Mouse (Mus musculus) limb, embryonic 14.5 days (tissue): Measurements from ENCODE around the gene Ezh1. TPM values are rescaled to one million over a fixed set of nuclear protein-coding genes. Genes with fewer than 3 reads are reported as not detected.

Experiments used
- ATAC-seq: fragments of 200-750 bp; cut with Nextera tagmentation; 2 replicates; pipeline ENCODE4 v1.8.0; 2017; ENCODE audit warnings: low read depth, moderate number of reproducible peaks, moderate TSS enrichment; ENCODE audit not compliant: low FRiP score
- DNase-seq: peaks from one replicate; pipeline ENCODE4 v3.0.0-alpha.2; 2015; ENCODE audit warnings: low spot score
- H3K27ac ChIP-seq: fragments of 300-500 bp; sonication (generic); replicated peaks from 2 replicates; pipeline ENCODE4 v1.5.1; 2014; ENCODE audit warnings: low read depth, mild to moderate bottlenecking, low read length, moderate library complexity, mixed read lengths
- H3K27me3 ChIP-seq: fragments of 300-500 bp; sonication (generic); 2 replicates; pipeline ENCODE4 v1.6.1; 2014; ENCODE audit warnings: low read length, mixed read lengths; ENCODE audit not compliant: control insufficient read depth, insufficient read depth
- H3K36me3 ChIP-seq: fragments of 300-500 bp; sonication (generic); 2 replicates; pipeline ENCODE4 v1.6.1; 2014; ENCODE audit warnings: mild to moderate bottlenecking, low read length, moderate library complexity, mixed read lengths; ENCODE audit not compliant: control insufficient read depth, insufficient read depth
- H3K4me1 ChIP-seq: fragments of 300-500 bp; sonication (generic); 2 replicates; pipeline ENCODE4 v1.6.1; 2014; ENCODE audit warnings: antibody characterized with exemption, low read length, mixed read lengths; ENCODE audit not compliant: control insufficient read depth, insufficient read depth
- H3K4me2 ChIP-seq: fragments of 300-500 bp; sonication (generic); replicated peaks from 2 replicates; pipeline ENCODE4 v1.6.1; 2014; ENCODE audit warnings: low read depth, mild to moderate bottlenecking, low read length, moderate library complexity; ENCODE audit not compliant: severe bottlenecking
- H3K4me3 ChIP-seq: fragments of 300-500 bp; sonication (generic); replicated peaks from 2 replicates; pipeline ENCODE4 v1.5.1; 2014; ENCODE audit warnings: low read length
- H3K9ac ChIP-seq: fragments of 300-500 bp; sonication (generic); 2 replicates; pipeline ENCODE4 v1.6.1; 2014; ENCODE audit warnings: mild to moderate bottlenecking, low read depth, low read length, moderate library complexity; ENCODE audit not compliant: severe bottlenecking
- H3K9me3 ChIP-seq: fragments of 300-500 bp; sonication (generic); 2 replicates; pipeline ENCODE4 v1.6.1; 2016; ENCODE audit warnings: low read length; ENCODE audit not compliant: control insufficient read depth
- POLR2A ChIP-seq: fragments of 200-500 bp; IDR thresholded peaks from 2 replicates; pipeline ENCODE4 v1.8.0; 2012; ENCODE audit warnings: inconsistent platforms, mild to moderate bottlenecking, moderate library complexity, borderline replicate concordance; ENCODE audit not compliant: insufficient read depth, insufficient read length; ENCODE audit errors: extremely low read depth
- WGBS: fragments of 180-500 bp; shearing (Covaris S2); extraction: QIAGEN DNeasy Blood & Tissue Kit; methylation state at CpG from one replicate; pipeline ENCODE4 v1.1.7; 2014; 5-methylcytosine and 5-hydroxymethylcytosine counted together
- polyA plus RNA-seq, 2 experiments: library from polyadenylated mRNA; depleted of rRNA in 1 of 2; stranded (reverse) in 1 of 2; unstranded in 1 of 2; fragments of >200 nt; fragmentation: Nextera tagmentation in 1 of 2; extraction: Ambion mirVana in 1 of 2; gene quantifications; 2 replicates each; pipeline versions ENCODE4 v1.2.1 to v1.2.3; 2012 to 2014

Ezh1 gene
- polyA plus RNA-seq, 2 experiments = 14.4 to 28.4 TPM

- Histone ChIP-seq H3K9me3 (no peaks in the 10 kb centered on the region), H3K36me3 (peaks cover 29% of the 10 kb centered on the region), H3K4me2 (peak overlapping the region; percentile 52), H3K4me1 (peaks cover 32% of the 10 kb centered on the region), H3K27ac (no peak overlapping the region), H3K4me3 (peak overlapping the region; percentile 81), H3K9ac (peak overlapping the region; percentile 66), H3K27me3 (peaks cover 66% of the 10 kb centered on the region)
- no peak for DNase-seq
- 16% methylated on average over 15 of the region's 17 CpGs for WGBS
- ATAC-seq = no peak
- TF ChIP-seq POLR2A = no peak
Measured at GRCm38 (mm10) chr11:101169301-101170107, 56.8 kb downstream of the Ezh1 start.

GRCm38 (mm10) chr11:101168301-101168980 lies 57.8 kb downstream of the Ezh1 start:
- no peak overlapping the region for H3K27ac ChIP-seq
- ATAC-seq = no peak
- H3K4me2 ChIP-seq = no peak overlapping the region; the same call in 1 of the 2 replicates

GRCm38 (mm10) chr11:101167963-101168300 lies 58.3 kb downstream of the Ezh1 start:
- DNase-seq = no peak
- no peak for ATAC-seq
- peaks cover 28% of the 10 kb centered on the region for H3K4me1 ChIP-seq
- WGBS = 58% methylated on average over 8 of the region's 8 CpGs
- no peak overlapping the region for H3K27ac ChIP-seq
- H3K36me3 ChIP-seq = peaks cover 43% of the 10 kb centered on the region
- TF ChIP-seq POLR2A = no peak
- H3K9ac ChIP-seq = no peak overlapping the region
- no peak overlapping the region for H3K4me2 ChIP-seq
- H3K4me3 ChIP-seq = no peak overlapping the region
- H3K9me3 ChIP-seq = no peaks in the 10 kb centered on the region
- peaks cover 76% of the 10 kb centered on the region for H3K27me3 ChIP-seq

More at GRCm38 (mm10) chr11:101168301-101168980, 57.8 kb downstream of the Ezh1 start:
- H3K4me3 ChIP-seq = peak overlapping the region; percentile 81; the same call in 1 of the 2 replicates
- H3K4me1 ChIP-seq = peaks cover 33% of the 10 kb centered on the region
- H3K27me3 ChIP-seq = peaks cover 71% of the 10 kb centered on the region
- no peak for DNase-seq
- H3K9ac ChIP-seq = no peak overlapping the region
- H3K9me3 ChIP-seq = no peaks in the 10 kb centered on the region
- H3K36me3 ChIP-seq = peaks cover 38% of the 10 kb centered on the region
- TF ChIP-seq POLR2A = no peak
- 66% methylated on average over 17 of the region's 18 CpGs for WGBS

DNA sequence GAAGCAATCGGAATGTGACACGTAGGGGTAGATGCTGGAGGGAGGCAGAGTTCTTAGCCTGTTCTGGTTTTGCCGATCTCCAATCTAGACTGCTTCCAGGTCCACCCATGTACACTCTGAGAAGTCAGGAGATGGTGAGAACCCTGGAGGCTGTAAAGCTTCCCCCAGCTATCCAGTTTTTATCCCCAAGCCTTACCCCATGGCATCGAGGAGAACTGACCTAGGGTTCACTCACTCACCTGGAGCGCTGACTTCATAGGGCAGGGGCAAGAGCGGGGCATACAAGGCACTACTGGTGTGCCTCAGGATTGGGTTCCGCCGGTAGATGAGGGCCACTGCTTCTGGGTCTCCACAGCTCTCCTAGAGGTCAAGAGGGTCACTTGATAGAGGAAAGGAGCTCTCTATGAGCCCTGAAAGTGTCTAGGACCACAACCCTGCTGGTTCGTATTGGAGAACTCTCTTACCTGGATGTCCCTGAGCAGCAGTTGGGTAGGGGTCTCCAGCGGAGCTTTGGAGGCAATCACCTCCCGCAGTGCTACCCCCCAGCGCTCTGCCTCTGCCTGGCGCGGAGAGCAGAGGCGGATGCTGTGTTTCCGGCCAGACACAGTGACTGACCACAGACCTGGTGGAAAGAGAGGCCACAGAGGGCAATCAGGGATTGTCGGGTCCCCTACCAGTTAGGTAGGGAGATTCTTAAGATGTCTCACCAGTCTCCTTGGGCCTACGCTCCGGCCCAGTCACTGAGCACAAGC lies 58.9 kb downstream of the Ezh1 start:
- H3K36me3 ChIP-seq = peaks cover 48% of the 10 kb centered on the region
- ATAC-seq = no peak
- no peak overlapping the region for H3K27ac ChIP-seq
- no peaks in the 10 kb centered on the region for H3K9me3 ChIP-seq
- peaks cover 80% of the 10 kb centered on the region for H3K27me3 ChIP-seq
- H3K4me3 ChIP-seq = no peak overlapping the region
- 53% methylated on average over 19 of the region's 19 CpGs for WGBS
- TF ChIP-seq POLR2A = no peak
- peaks cover 25% of the 10 kb centered on the region for H3K4me1 ChIP-seq
- no peak overlapping the region for H3K9ac ChIP-seq
- no peak for DNase-seq
- H3K4me2 ChIP-seq = no peak overlapping the region

DNA sequence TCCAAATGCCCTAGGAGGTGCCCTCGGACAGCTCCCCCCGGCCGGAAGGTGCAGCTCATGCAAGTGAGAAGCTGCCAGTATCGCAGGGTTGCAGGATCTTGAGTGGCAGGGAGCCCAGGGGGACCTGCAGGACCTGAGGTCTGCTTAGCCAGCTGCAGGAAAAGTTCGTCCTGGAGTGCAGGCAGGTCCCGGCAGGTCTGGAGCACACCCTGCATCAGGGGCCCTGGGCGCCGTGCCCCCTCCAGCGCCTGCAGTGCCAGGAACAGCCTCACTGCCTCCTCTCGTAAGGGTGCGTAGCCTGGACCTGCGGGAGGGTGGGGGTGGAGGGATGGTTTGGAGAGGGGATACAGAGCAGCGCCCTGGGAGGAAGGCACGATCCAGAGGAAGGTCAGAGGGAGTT lies 59.9 kb downstream of the Ezh1 start:
- TF ChIP-seq POLR2A = no peak
- H3K4me3 ChIP-seq = no peak overlapping the region
- no peaks in the 10 kb centered on the region for H3K9me3 ChIP-seq
- no peak overlapping the region for H3K9ac ChIP-seq
- WGBS = 44% methylated on average over 14 of the region's 14 CpGs
- peaks cover 87% of the 10 kb centered on the region for H3K27me3 ChIP-seq
- peaks cover 58% of the 10 kb centered on the region for H3K36me3 ChIP-seq
- ATAC-seq (no peak), DNase-seq (no peak)
- no peak overlapping the region for H3K27ac ChIP-seq
- H3K4me2 ChIP-seq = no peak overlapping the region
- H3K4me1 ChIP-seq = peaks cover 23% of the 10 kb centered on the region
